Mouse (Mus musculus) ES-Bruce4 (cell line): Measurements from ENCODE around the gene Zfp39.

Experiments
- CTCF ChIP-seq: IDR thresholded peaks from one replicate; pipeline ENCODE4 v1.8.1; 2011; ENCODE audit warnings: low read depth, low read length
- POLR2A ChIP-seq: IDR thresholded peaks from one replicate; pipeline ENCODE4 v1.8.1; 2011; ENCODE audit warnings: low read length; ENCODE audit not compliant: insufficient read depth

GRCm38 (mm10) chr11:58947798-58948528, 43.9 kb upstream of the Zfp39 start:
- TF ChIP-seq CTCF, result no peak
- TF ChIP-seq POLR2A, result no peak
